Mouse (Mus musculus): ENCODE data around the gene Gm12169.
"Not testable (repeated sequence)": the region's sequence is repeated elsewhere in the genome, so short reads cannot be mapped to it uniquely, and the experiment has no call there.

Gene Gm12169

GRCm38 (mm10) chr11:46523912-46524311 lies at the start of gene Gm12169:
Gene Gm12169 (plus strand): TSS chr11:46524212.
- DNase-seq (ENCODE audit: low spot score): no peak

DNA sequence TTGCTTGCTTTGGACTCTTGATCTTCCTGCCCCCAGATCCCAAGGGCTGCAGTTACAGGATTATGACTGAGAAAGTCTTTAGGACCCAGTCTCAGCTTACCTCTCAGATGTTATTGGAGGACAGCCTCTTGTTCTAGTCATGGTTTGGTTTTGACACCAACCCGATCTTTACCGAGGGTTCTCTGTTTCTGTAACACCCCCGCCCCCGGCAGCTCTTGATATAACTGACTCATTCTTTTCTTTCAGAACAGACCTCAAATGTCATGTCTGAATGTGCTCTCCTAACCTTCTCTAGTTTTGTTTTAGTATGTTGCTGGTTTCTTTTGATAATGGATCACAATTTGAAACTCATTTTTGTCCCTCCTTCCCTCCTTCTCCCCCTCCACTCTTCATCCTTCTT lies 49.8 kb upstream of the Gm12169 start:
- DNase-seq (ENCODE audit: low spot score): no peak

- no peak for DNase-seq (ENCODE audit: low spot score)
Observed at GRCm38 (mm10) chr11:46479311-46479710, 44.7 kb upstream of the Gm12169 start.

DNA sequence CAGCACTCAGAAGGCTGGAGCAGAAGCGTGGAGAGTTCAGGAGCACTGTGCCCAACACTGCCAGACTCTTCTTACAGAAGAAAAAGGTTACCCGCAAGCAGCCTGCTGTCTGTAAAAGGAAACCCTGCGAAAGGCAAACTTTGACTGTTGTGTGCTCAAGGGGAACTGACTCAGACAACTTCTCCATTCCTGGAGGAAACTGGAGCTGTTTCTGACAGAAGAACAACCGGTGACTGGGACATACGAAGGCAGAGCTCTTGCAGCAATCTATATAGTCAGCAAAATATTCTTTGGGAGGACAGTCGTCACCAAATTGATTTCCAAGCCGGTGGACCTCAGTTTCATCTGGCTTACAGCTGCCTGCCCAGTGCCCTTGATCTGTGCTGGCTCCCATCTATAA lies 43.5 kb upstream of the Gm12169 start:
- no peak for DNase-seq (ENCODE audit: low spot score)

GRCm38 (mm10) chr11:46488231-46488630 lies 35.8 kb upstream of the Gm12169 start:
- no peak for DNase-seq (ENCODE audit: low spot score)

DNA sequence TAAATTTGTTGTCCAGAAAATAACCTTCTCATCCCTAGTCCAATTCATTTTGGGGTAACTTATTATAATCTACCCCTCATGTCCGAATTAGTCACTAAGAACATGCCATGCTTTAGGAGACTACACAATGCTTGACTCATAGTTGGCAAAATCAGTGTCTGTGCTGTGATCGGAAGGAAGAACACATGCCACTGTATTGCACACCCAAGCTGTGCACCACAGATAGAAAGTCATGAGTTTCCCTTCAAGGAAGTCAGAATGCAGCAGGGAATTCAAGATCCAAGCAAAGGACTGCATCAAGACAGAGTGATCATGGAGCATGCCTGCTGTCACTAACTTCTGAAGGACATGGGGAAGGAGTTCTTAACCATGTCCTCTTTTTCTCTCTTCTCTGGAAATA lies 35.4 kb upstream of the Gm12169 start:
- DNase-seq (ENCODE audit: low spot score): no peak

- no peak for DNase-seq (ENCODE audit: low spot score)
Observed at GRCm38 (mm10) chr11:46507146-46507545, 16.9 kb upstream of the Gm12169 start.

DNA sequence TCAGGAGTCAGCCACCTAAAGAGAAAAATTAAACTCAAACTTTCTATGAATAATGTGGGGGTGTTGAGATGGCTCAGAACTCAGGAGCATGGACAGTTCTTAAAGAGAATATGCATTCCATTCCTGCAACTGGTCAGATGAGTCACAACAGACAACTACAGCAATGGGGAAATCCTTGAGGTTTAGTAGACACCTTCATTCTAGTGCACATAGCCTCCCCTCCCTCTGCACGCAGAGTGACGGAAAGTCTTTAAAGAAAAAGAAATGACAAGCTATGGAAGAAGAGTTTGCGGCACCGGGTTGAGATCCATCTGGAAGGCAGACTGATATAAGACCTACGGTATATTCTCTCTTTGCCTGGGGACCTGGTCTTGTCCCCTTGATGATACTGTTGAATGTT lies 14.1 kb upstream of the Gm12169 start:
- no peak for DNase-seq (ENCODE audit: low spot score)

- not testable (repeated sequence) for DNase-seq (ENCODE audit: low spot score)
Observed at GRCm38 (mm10) chr11:46521341-46521740, 2.7 kb upstream of the Gm12169 start.

DNA sequence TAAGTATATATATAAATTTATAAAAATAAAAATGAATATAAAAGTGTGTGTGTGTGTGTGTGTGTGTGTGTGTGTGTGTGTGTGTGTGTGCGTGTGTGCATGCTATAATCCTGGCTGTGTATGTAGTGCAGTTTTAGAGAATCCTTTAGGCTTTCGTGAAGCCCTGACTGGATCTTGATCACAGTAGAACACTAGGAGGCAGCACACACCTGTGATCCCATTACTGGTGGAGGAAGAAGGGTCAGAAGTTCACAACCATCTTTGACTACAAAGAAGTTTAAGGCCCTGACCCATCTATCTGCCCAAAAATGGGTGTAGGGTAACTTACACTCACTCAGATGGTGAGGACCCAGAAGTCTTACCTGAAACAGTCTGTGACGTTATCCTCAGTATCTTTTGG lies 1.3 kb upstream of the Gm12169 start:
- no peak for DNase-seq (ENCODE audit: low spot score)

- DNase-seq (ENCODE audit: low spot score): no peak
Observed at GRCm38 (mm10) chr11:46530149-46530548, 6.1 kb downstream of the Gm12169 start.

DNA sequence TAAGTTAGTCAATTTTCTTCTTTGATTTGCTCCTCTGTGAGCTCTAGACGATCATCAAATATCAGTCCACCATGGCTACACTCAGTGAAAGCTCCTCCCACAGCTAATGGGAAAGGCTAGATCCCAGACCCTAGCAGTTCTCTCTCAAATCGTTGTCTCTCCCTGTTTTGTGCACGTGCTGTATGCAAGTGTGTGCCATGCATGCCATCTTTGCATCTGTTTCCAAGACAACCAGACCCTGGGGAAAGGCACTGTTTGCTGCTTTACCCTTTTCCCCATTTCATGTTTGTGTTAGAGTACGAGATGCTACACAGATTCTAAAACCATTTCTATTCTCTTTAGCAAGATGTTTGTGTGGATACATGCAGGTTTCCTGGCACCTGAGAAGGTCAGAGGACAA lies 13.0 kb downstream of the Gm12169 start:
- DNase-seq (ENCODE audit: low spot score): no peak

GRCm38 (mm10) chr11:46543530-46543929 lies 19.5 kb downstream of the Gm12169 start:
- DNase-seq (ENCODE audit: low spot score): no peak

- DNase-seq (ENCODE audit: low spot score): no peak
Observed at GRCm38 (mm10) chr11:46549721-46550120, 25.7 kb downstream of the Gm12169 start.

GRCm38 (mm10) chr11:46552741-46553140 lies 28.7 kb downstream of the Gm12169 start:
- no peak for DNase-seq (ENCODE audit: low spot score)

DNA sequence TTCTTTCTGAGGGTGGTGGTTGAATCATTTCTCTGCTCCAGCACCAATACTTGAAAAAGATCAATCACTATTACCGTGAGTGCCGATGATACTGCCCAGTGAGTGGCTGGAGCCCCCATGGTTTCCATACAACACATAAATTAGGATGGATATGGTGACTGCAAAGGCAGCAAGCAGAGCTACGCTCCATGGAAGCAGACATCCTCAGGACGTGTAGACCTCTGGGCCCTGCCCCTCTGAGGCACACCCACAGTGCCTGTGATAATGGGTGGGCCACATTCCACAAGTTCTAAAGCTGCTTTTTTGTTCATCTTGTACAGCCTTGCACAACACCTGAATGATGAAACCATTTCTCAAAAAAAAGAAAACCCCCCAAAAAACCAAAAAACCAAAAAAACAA lies 37.1 kb downstream of the Gm12169 start:
- DNase-seq (ENCODE audit: low spot score): no peak

- DNase-seq (ENCODE audit: low spot score): no peak
Observed at GRCm38 (mm10) chr11:46564671-46565070, 40.7 kb downstream of the Gm12169 start.

DNA sequence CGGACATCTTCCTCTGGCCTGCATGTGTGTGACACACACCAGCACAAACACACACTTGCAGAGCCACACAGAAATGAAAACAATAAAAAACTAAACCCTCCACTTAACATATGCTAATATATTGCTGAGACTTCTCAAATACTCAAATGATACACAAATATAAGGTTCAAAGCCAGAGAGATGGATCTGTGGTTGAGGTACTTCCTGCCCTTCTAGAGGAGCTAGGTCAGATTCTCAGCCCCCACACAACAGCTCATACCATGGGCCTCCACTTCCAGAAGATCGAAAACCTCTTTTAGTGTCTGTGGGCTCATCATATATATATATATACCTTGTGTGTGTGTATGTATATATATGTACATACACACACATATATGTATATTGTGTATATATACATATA lies 42.0 kb downstream of the Gm12169 start:
- DNase-seq (ENCODE audit: low spot score): no peak

- DNase-seq (ENCODE audit: low spot score): no peak
Observed at GRCm38 (mm10) chr11:46569107-46569506, 45.1 kb downstream of the Gm12169 start.

GRCm38 (mm10) chr11:46571327-46571726 lies 47.3 kb downstream of the Gm12169 start, which contains the start of gene BC053393:
Gene BC053393 (plus strand): TSS chr11:46571536.
- no peak for DNase-seq (ENCODE audit: low spot score)

- no peak for DNase-seq (ENCODE audit: low spot score)
Observed at GRCm38 (mm10) chr11:46578771-46579281, 54.8 kb downstream of the Gm12169 start.

- DNase-seq (ENCODE audit: low spot score): no peak
Observed at GRCm38 (mm10) chr11:46580428-46580827, 56.4 kb downstream of the Gm12169 start.

DNA sequence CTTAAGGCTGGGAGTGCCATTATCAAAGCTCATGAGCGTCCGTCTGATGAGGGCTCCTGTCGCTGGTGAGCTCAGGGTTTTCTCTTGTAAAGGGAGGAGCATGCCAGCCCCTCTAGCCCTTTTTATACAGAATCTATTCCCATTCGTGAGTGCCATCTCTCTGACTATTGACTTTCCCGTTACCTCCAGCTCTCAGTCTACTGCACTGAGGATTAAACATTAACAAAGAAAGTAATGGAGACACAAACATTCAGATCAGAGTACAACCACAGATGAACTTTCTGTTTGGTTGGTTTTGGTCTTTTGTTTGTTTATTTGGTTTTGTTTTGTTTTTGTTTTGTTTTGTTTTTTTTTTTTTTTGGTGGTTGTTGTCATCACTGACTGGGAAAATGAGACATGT lies 58.7 kb downstream of the Gm12169 start:
- DNase-seq (ENCODE audit: low spot score): no peak
